Mouse (Mus musculus): Measurements from ENCODE around the gene Adra1b. TPM values are rescaled to one million over a fixed set of nuclear protein-coding genes. Genes with fewer than 3 reads are reported as not detected.

Gene Adra1b
- polyA plus RNA-seq, 1 experiment, result not detected

- no peaks in the 10 kb centered on the region for H3K4me1 ChIP-seq (ENCODE audit: control insufficient read depth)
- no peak overlapping the region for H3K4me3 ChIP-seq (replicated peaks)
Observed at GRCm38 (mm10) chr11:43840491-43840890, 60.5 kb downstream of the Adra1b start.

GRCm38 (mm10) chr11:43835880-43836740 lies 64.9 kb downstream of the Adra1b start:
- Histone ChIP-seq H3K9me3 (ENCODE audit: control insufficient read depth, low read length) (no peaks in the 10 kb centered on the region), H3K27me3 (ENCODE audit: control insufficient read depth) (peaks cover 18% of the 10 kb centered on the region), H3K4me3 (replicated peaks) (no peak overlapping the region), H3K36me3 (ENCODE audit: control insufficient read depth) (no peaks in the 10 kb centered on the region; the same call in 1 of the 2 replicates), H3K4me1 (ENCODE audit: control insufficient read depth) (no peaks in the 10 kb centered on the region)
- no peak for TF ChIP-seq TAL1 (IDR thresholded peaks at IDR 0.05; ENCODE audit: low read length)
- no peak for TF ChIP-seq GATA1 (IDR thresholded peaks at IDR 0.05; ENCODE audit: low read length)

More at GRCm38 (mm10) chr11:43840491-43840890, 60.5 kb downstream of the Adra1b start:
- Histone ChIP-seq H3K27me3 (ENCODE audit: control insufficient read depth) (peaks cover 15% of the 10 kb centered on the region), H3K36me3 (ENCODE audit: control insufficient read depth) (no peaks in the 10 kb centered on the region; the same call in 1 of the 2 replicates), H3K9me3 (ENCODE audit: control insufficient read depth, low read length) (no peaks in the 10 kb centered on the region)
- TF ChIP-seq GATA1 (IDR thresholded peaks at IDR 0.05; ENCODE audit: low read length), result no peak
- no peak for TF ChIP-seq TAL1 (IDR thresholded peaks at IDR 0.05; ENCODE audit: low read length)

- TF ChIP-seq TAL1 (IDR thresholded peaks at IDR 0.05; ENCODE audit: low read length) (no peak), GATA1 (IDR thresholded peaks at IDR 0.05; ENCODE audit: low read length) (no peak)
- H3K36me3 ChIP-seq (ENCODE audit: control insufficient read depth), result no peaks in the 10 kb centered on the region; the same call in 1 of the 2 replicates
- H3K4me1 ChIP-seq (ENCODE audit: control insufficient read depth), result no peaks in the 10 kb centered on the region
- H3K9me3 ChIP-seq (ENCODE audit: control insufficient read depth, low read length), result no peaks in the 10 kb centered on the region
- no peak overlapping the region for H3K4me3 ChIP-seq (replicated peaks)
- H3K27me3 ChIP-seq (ENCODE audit: control insufficient read depth), result peaks cover 18% of the 10 kb centered on the region
Observed at GRCm38 (mm10) chr11:43835456-43835855, 65.6 kb downstream of the Adra1b start.

GRCm38 (mm10) chr11:43834531-43834930 lies 66.5 kb downstream of the Adra1b start:
- Histone ChIP-seq H3K4me3 (replicated peaks) (no peak overlapping the region), H3K4me1 (ENCODE audit: control insufficient read depth) (no peaks in the 10 kb centered on the region), H3K27me3 (ENCODE audit: control insufficient read depth) (peaks cover 18% of the 10 kb centered on the region), H3K36me3 (ENCODE audit: control insufficient read depth) (no peaks in the 10 kb centered on the region; the same call in 1 of the 2 replicates), H3K9me3 (ENCODE audit: control insufficient read depth, low read length) (no peaks in the 10 kb centered on the region)
- TF ChIP-seq GATA1 (IDR thresholded peaks at IDR 0.05; ENCODE audit: low read length), result no peak
- no peak for TF ChIP-seq TAL1 (IDR thresholded peaks at IDR 0.05; ENCODE audit: low read length)

- Histone ChIP-seq H3K9me3 (ENCODE audit: control insufficient read depth, low read length) (no peaks in the 10 kb centered on the region), H3K36me3 (ENCODE audit: control insufficient read depth) (no peaks in the 10 kb centered on the region; the same call in 1 of the 2 replicates), H3K4me1 (ENCODE audit: control insufficient read depth) (no peaks in the 10 kb centered on the region), H3K27me3 (ENCODE audit: control insufficient read depth) (peaks cover 13% of the 10 kb centered on the region), H3K4me3 (replicated peaks) (no peak overlapping the region)
- TF ChIP-seq GATA1 (IDR thresholded peaks at IDR 0.05; ENCODE audit: low read length) (no peak), TAL1 (IDR thresholded peaks at IDR 0.05; ENCODE audit: low read length) (no peak)
Observed at GRCm38 (mm10) chr11:43831530-43831929, 69.5 kb downstream of the Adra1b start.

GRCm38 (mm10) chr11:43826769-43827168 lies 74.2 kb downstream of the Adra1b start:
- no peaks in the 10 kb centered on the region for H3K4me1 ChIP-seq (ENCODE audit: control insufficient read depth)
- H3K9me3 ChIP-seq (ENCODE audit: control insufficient read depth, low read length), result no peaks in the 10 kb centered on the region
- H3K27me3 ChIP-seq (ENCODE audit: control insufficient read depth), result no peaks in the 10 kb centered on the region
- H3K4me3 ChIP-seq (replicated peaks), result no peak overlapping the region
- TF ChIP-seq TAL1 (IDR thresholded peaks at IDR 0.05; ENCODE audit: low read length), result no peak
- TF ChIP-seq GATA1 (IDR thresholded peaks at IDR 0.05; ENCODE audit: low read length), result no peak
- H3K36me3 ChIP-seq (ENCODE audit: control insufficient read depth), result no peaks in the 10 kb centered on the region; the same call in 1 of the 2 replicates

GRCm38 (mm10) chr11:43823349-43823748 lies 77.7 kb downstream of the Adra1b start:
- TF ChIP-seq GATA1 (IDR thresholded peaks at IDR 0.05; ENCODE audit: low read length) (no peak), TAL1 (IDR thresholded peaks at IDR 0.05; ENCODE audit: low read length) (no peak)
- Histone ChIP-seq H3K4me3 (replicated peaks) (no peak overlapping the region), H3K9me3 (ENCODE audit: control insufficient read depth, low read length) (no peaks in the 10 kb centered on the region)

GRCm38 (mm10) chr11:43820552-43821460 lies 80.2 kb downstream of the Adra1b start:
- H3K27me3 ChIP-seq (ENCODE audit: control insufficient read depth), result no peaks in the 10 kb centered on the region
- H3K9me3 ChIP-seq (ENCODE audit: control insufficient read depth, low read length), result no peaks in the 10 kb centered on the region
- no peak for TF ChIP-seq GATA1 (IDR thresholded peaks at IDR 0.05; ENCODE audit: low read length)
- TF ChIP-seq TAL1 (IDR thresholded peaks at IDR 0.05; ENCODE audit: low read length), result no peak

More at GRCm38 (mm10) chr11:43823349-43823748, 77.7 kb downstream of the Adra1b start:
- Histone ChIP-seq H3K27me3 (ENCODE audit: control insufficient read depth) (no peaks in the 10 kb centered on the region), H3K4me1 (ENCODE audit: control insufficient read depth) (no peaks in the 10 kb centered on the region), H3K36me3 (ENCODE audit: control insufficient read depth) (no peaks in the 10 kb centered on the region)

More at GRCm38 (mm10) chr11:43820552-43821460, 80.2 kb downstream of the Adra1b start:
- Histone ChIP-seq H3K4me3 (replicated peaks) (no peak overlapping the region), H3K4me1 (ENCODE audit: control insufficient read depth) (no peaks in the 10 kb centered on the region), H3K36me3 (ENCODE audit: control insufficient read depth) (no peaks in the 10 kb centered on the region)
